Mouse (Mus musculus): ENCODE measurements around the gene Zfp219. TPM values are rescaled to one million over a fixed set of nuclear protein-coding genes. Genes with fewer than 3 reads are reported as not detected.

Gene Zfp219
- total RNA-seq, 1 experiment from 2014 or later: 15.8 TPM

- ATAC-seq (replicated peaks in 1 of 2; ENCODE audit: insufficient read depth in 1 of 2, low FRiP score in 2 of 2, low TSS enrichment in 1 of 2, low read depth in 1 of 2, poor library complexity in 2 of 2, severe bottlenecking in 2 of 2): peak; percentile 60 to 67
Measured at GRCm38 (mm10) chr14:51984247-51985231, 36.0 kb downstream of the Zfp219 start, which contains the start of gene Arhgef40. Gene Arhgef40 (plus strand): TSS chr14:51984719.

DNA sequence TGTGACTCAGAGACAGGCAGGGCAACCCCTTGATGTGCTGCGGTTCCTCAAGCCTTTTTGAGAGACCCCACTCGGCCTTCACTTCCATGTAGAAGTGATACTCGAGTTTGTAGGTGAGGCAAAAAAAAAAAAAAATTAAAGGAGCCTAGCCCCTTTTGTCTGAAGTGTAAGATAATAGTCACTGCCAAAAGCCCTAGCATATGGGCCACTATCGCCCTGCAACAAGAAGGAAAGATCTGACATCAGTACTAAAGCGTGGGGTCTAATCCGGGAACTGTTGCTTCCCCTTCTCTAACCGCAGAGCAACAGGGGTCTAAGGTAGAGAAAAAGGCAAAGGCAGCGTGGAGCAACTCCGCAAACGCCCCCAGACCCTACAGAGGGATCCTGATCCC, 36.7 kb downstream of the Zfp219 start:
- peak; percentile 40 to 47; a peak in 3 of 4 replicates for ATAC-seq (replicated peaks in 1 of 2; ENCODE audit: insufficient read depth in 1 of 2, low FRiP score in 2 of 2, low TSS enrichment in 1 of 2, low read depth in 1 of 2, poor library complexity in 2 of 2, severe bottlenecking in 2 of 2)

- ATAC-seq (replicated peaks in 1 of 2; ENCODE audit: insufficient read depth in 1 of 2, low FRiP score in 2 of 2, low TSS enrichment in 1 of 2, low read depth in 1 of 2, poor library complexity in 2 of 2, severe bottlenecking in 2 of 2): no peak
Measured at GRCm38 (mm10) chr14:51983251-51983650, 37.3 kb downstream of the Zfp219 start.

DNA sequence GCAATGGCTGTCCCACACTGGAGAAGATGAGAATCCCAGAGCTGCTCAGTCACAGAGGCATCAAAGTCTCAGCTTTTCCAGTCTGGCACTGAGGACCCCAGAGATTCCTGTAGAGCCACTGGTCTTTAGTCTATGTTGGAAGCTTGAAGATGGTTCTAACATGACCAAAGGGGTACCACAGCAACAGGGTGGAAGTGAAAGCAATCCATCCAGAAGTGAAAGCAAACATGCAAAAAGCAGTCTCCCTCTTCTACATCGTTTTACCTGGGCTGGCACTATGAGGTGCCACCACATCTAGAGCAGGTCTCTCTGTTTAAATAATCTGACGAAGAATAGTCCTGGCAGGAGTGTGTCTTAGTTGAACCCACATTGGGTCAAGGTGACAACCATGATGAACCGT, 41.3 kb downstream of the Zfp219 start:
- ATAC-seq (replicated peaks in 1 of 2; ENCODE audit: insufficient read depth in 1 of 2, low FRiP score in 2 of 2, low TSS enrichment in 1 of 2, low read depth in 1 of 2, poor library complexity in 2 of 2, severe bottlenecking in 2 of 2): no peak

GRCm38 (mm10) chr14:51967400-51967799, 53.1 kb downstream of the Zfp219 start:
- ATAC-seq (replicated peaks in 1 of 2; ENCODE audit: insufficient read depth in 1 of 2, low FRiP score in 2 of 2, low TSS enrichment in 1 of 2, low read depth in 1 of 2, poor library complexity in 2 of 2, severe bottlenecking in 2 of 2): no peak

DNA sequence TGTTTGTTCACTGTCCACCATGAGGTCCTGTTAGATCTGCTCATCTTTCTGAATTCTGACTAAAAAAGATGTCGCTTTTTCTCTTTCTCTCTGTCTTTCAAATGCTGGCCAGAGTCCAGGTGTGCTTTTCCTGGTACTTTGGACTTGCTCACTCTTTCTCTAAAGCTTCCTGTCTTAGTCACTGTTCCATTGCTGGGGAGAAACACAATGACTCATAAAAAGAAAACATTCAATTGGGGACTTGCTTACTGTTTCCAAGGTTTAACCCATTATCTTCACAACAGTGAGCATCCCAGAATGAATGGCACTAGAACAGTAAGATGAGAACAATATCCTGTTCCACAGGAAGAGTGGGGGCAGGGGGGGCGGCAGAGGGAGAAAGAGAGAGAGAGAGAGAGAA, 60.2 kb downstream of the Zfp219 start:
- no peak for ATAC-seq (replicated peaks in 1 of 2; ENCODE audit: insufficient read depth in 1 of 2, low FRiP score in 2 of 2, low TSS enrichment in 1 of 2, low read depth in 1 of 2, poor library complexity in 2 of 2, severe bottlenecking in 2 of 2)

Other genes starting within 250 kb of the Zfp219 start
- not detected in 2 replicates for gene Ang4, start 247.1 kb downstream of the Zfp219 start, total RNA-seq (2017)
- gene AY358078, start 220.7 kb downstream of the Zfp219 start, total RNA-seq (2017): not detected in 2 replicates
- gene Ear6, start 167.0 kb downstream of the Zfp219 start, total RNA-seq (2017): 3.5 and 20.1 TPM in 2 replicates
- 16.8 and 25.1 TPM in 2 replicates for gene Mettl17, start 135.9 kb downstream of the Zfp219 start, total RNA-seq (2017)
- not detected in 2 replicates for gene Slc39a2, start 127.8 kb downstream of the Zfp219 start, total RNA-seq (2017)
- 4.1 and 8.0 TPM in 2 replicates for gene Ndrg2, start 106.6 kb downstream of the Zfp219 start, total RNA-seq (2017)
- gene Tppp2, start 102.3 kb downstream of the Zfp219 start, total RNA-seq (2017): not detected in 2 replicates
- not detected in 2 replicates for gene Rnase13, start 98.0 kb downstream of the Zfp219 start, total RNA-seq (2017)
- gene Arhgef40, start 36.0 kb downstream of the Zfp219 start, total RNA-seq (2017): 28.4 and 44.7 TPM in 2 replicates
- gene Tmem253, start 5.1 kb downstream of the Zfp219 start, total RNA-seq (2017): not detected in 2 replicates
- gene Olfr221, start 21.7 kb upstream of the Zfp219 start, total RNA-seq (2017): not detected in 2 replicates
- 549 and 665 TPM in 2 replicates for gene Hnrnpc, start 83.3 kb upstream of the Zfp219 start, total RNA-seq (2017)
- 18.8 and 48.5 TPM in 2 replicates for gene Rpgrip1, start 90.0 kb upstream of the Zfp219 start, total RNA-seq (2017)
- 191 and 251 TPM in 2 replicates for gene Supt16, start 176.7 kb upstream of the Zfp219 start, total RNA-seq (2017)
- gene Chd8, start 237.0 kb upstream of the Zfp219 start, total RNA-seq (2017): 78.1 and 88.8 TPM in 2 replicates

Data from hematopoietic stem cell, adult 5-6 weeks (primary cell).